Comparison of ENCODE assay signal across 32 mouse cellular contexts in genomic region chr7:19067063-19067462, GRCm38 (mm10). TPM values are rescaled to one million over a fixed set of nuclear protein-coding genes. Genes with fewer than 3 reads are reported as not detected.
DNase-seq lines count a peak whose midpoint lies in the region; ATAC-seq and TF ChIP-seq lines count a peak whose summit lies in the region.
"Had no signal": no experiment of that assay in that cellular context is flagged by ENCODE, and none has a peak within 500 bp of the region (broad histone marks: within the 10 kb centered on the region; RNA-seq: fewer than 3 reads in every experiment).

No protein-coding gene starts in this region.

- no peak overlapping the region for H3K27ac ChIP-seq in lung, embryonic 16.5 days (ENCODE audit: low read length)
- no peak overlapping the region for H3K27ac ChIP-seq in lung, postnatal 0 days (ENCODE audit: low read length)
- no peak overlapping the region for H3K27ac ChIP-seq in kidney, embryonic 14.5 days (ENCODE audit: low read depth, low read length)
- H3K27ac ChIP-seq in neural tube, embryonic 15.5 days (replicated peaks): no peak overlapping the region
- H3K27ac ChIP-seq: forebrain, embryonic 10.5 days; forebrain, embryonic 13.5 days; heart, adult 2 months; heart, embryonic 15.5 days; hindbrain, embryonic 10.5 days; hindbrain, embryonic 13.5 days had no signal

- 47% methylated on average over 14 of the region's 14 CpGs for WGBS in lung, embryonic 16.5 days
- 31% methylated on average over 14 of the region's 14 CpGs for WGBS in lung, postnatal 0 days
- 45% methylated on average over 14 of the region's 14 CpGs for WGBS in kidney, embryonic 14.5 days
- 51% methylated on average over 14 of the region's 14 CpGs for WGBS in neural tube, embryonic 15.5 days

- TF ChIP-seq EP300 in lung, postnatal 0 days (IDR thresholded peaks at IDR 0.05): no peak

- H3K27me3 ChIP-seq in lung, embryonic 16.5 days (ENCODE audit: control insufficient read depth, insufficient read depth, low read depth, low read length): peaks cover 31% of the 10 kb centered on the region
- H3K27me3 ChIP-seq in lung, postnatal 0 days (replicated peaks; ENCODE audit: insufficient read depth, low read length): peaks cover 10% of the 10 kb centered on the region
- peaks cover 48% of the 10 kb centered on the region for H3K27me3 ChIP-seq in E14TG2a.4 (ENCODE audit: insufficient read depth, low read length)
- H3K27me3 ChIP-seq in kidney, embryonic 14.5 days (ENCODE audit: control insufficient read depth, insufficient read depth, low read length): peaks cover 29% of the 10 kb centered on the region
- H3K27me3 ChIP-seq in neural tube, embryonic 15.5 days (replicated peaks): peaks cover 33% of the 10 kb centered on the region
- H3K27me3 ChIP-seq: CH12.LX had no signal

- no peaks in the 10 kb centered on the region for H3K4me1 ChIP-seq in lung, embryonic 16.5 days (replicated peaks; ENCODE audit: control insufficient read depth, insufficient read depth, low read length)
- no peaks in the 10 kb centered on the region for H3K4me1 ChIP-seq in lung, postnatal 0 days (ENCODE audit: insufficient read depth, low read depth, low read length)
- peaks cover 26% of the 10 kb centered on the region for H3K4me1 ChIP-seq in E14TG2a.4 (replicated peaks; ENCODE audit: low read depth, low read length)
- H3K4me1 ChIP-seq in kidney, embryonic 14.5 days (ENCODE audit: control insufficient read depth, insufficient read depth, low read length): no peaks in the 10 kb centered on the region
- no peaks in the 10 kb centered on the region for H3K4me1 ChIP-seq in neural tube, embryonic 15.5 days
- H3K4me1 ChIP-seq: forebrain, embryonic 10.5 days; forebrain, embryonic 13.5 days; heart, embryonic 12.5 days; hindbrain, embryonic 10.5 days; hindbrain, embryonic 13.5 days had no signal

- no peak for DNase-seq in lung, postnatal 0 days (ENCODE audit: low spot score)
- peak; percentile 35 for DNase-seq in ZHBTc4 (ENCODE audit: low read depth, low spot score)
- no peak for DNase-seq in right cerebral cortex, postnatal 4 days
- DNase-seq: adrenal gland, postnatal 10 days; adrenal gland, postnatal 36 days; cerebellum, adult 18-20 months; cerebellum, adult 9-10 months; cerebellum, postnatal 14 days; forebrain, postnatal 0 days; gastrocnemius, postnatal 36 days; heart, adult 2 months; heart, postnatal 10 days had no signal

- H3K36me3 ChIP-seq in lung, embryonic 16.5 days (ENCODE audit: control insufficient read depth, insufficient read depth, low read length): no peaks in the 10 kb centered on the region
- no peaks in the 10 kb centered on the region for H3K36me3 ChIP-seq in lung, postnatal 0 days (ENCODE audit: insufficient read depth, low read length)
- no peaks in the 10 kb centered on the region for H3K36me3 ChIP-seq in E14TG2a.4 (ENCODE audit: insufficient read depth, low read length)
- no peaks in the 10 kb centered on the region for H3K36me3 ChIP-seq in kidney, embryonic 14.5 days (ENCODE audit: control insufficient read depth, insufficient read depth, low read length)
- no peaks in the 10 kb centered on the region for H3K36me3 ChIP-seq in neural tube, embryonic 15.5 days
- H3K36me3 ChIP-seq: forebrain, embryonic 10.5 days; heart, embryonic 12.5 days; heart, embryonic 15.5 days; hindbrain, embryonic 10.5 days; hindbrain, embryonic 13.5 days had no signal

- no peaks in the 10 kb centered on the region for H3K9me3 ChIP-seq in lung, embryonic 16.5 days (ENCODE audit: control insufficient read depth, low read length)
- no peaks in the 10 kb centered on the region for H3K9me3 ChIP-seq in lung, postnatal 0 days (ENCODE audit: low read length)
- H3K9me3 ChIP-seq in E14TG2a.4 (ENCODE audit: low read length): no peaks in the 10 kb centered on the region
- H3K9me3 ChIP-seq in kidney, embryonic 14.5 days (ENCODE audit: control insufficient read depth, low read length): 0 out of 2 replicates have a peak, but pooled peaks cover 5% of the 10 kb centered on the region
- no peaks in the 10 kb centered on the region for H3K9me3 ChIP-seq in neural tube, embryonic 15.5 days (replicated peaks)
- H3K9me3 ChIP-seq: forebrain, embryonic 13.5 days; heart, embryonic 15.5 days; hindbrain, embryonic 13.5 days had no signal

- H3K4me3 ChIP-seq in lung, embryonic 16.5 days (ENCODE audit: low read length): no peak overlapping the region
- no peak overlapping the region for H3K4me3 ChIP-seq in lung, postnatal 0 days (ENCODE audit: low read depth, low read length)
- peak overlapping the region; percentile 45 for H3K4me3 ChIP-seq in E14TG2a.4 (replicated peaks; ENCODE audit: low read length)
- H3K4me3 ChIP-seq in kidney, embryonic 14.5 days (ENCODE audit: low read length): no peak overlapping the region
- H3K4me3 ChIP-seq in neural tube, embryonic 15.5 days (replicated peaks): no peak overlapping the region
- H3K4me3 ChIP-seq: forebrain, embryonic 10.5 days; forebrain, embryonic 13.5 days; heart, adult 2 months; heart, embryonic 12.5 days; heart, embryonic 15.5 days; hindbrain, embryonic 10.5 days; hindbrain, embryonic 13.5 days had no signal

- no peak overlapping the region for H3K9ac ChIP-seq in lung, embryonic 16.5 days (ENCODE audit: low read length)
- H3K9ac ChIP-seq in lung, postnatal 0 days (replicated peaks; ENCODE audit: low read depth): no peak overlapping the region
- no peak overlapping the region for H3K9ac ChIP-seq in kidney, embryonic 14.5 days (ENCODE audit: low read depth, low read length)
- H3K9ac ChIP-seq in neural tube, embryonic 15.5 days (replicated peaks): no peak overlapping the region
- H3K9ac ChIP-seq: forebrain, embryonic 13.5 days; forebrain, postnatal 0 days; heart, embryonic 12.5 days; heart, embryonic 15.5 days; hindbrain, embryonic 13.5 days had no signal

- H3K4me2 ChIP-seq in lung, embryonic 16.5 days (ENCODE audit: low read depth, low read length): no peak overlapping the region
- no peak overlapping the region for H3K4me2 ChIP-seq in lung, postnatal 0 days (replicated peaks; ENCODE audit: low read depth, low read length)
- H3K4me2 ChIP-seq in kidney, embryonic 14.5 days (replicated peaks; ENCODE audit: low read depth, low read length): no peak overlapping the region
- H3K4me2 ChIP-seq in neural tube, embryonic 15.5 days: no peak overlapping the region
- H3K4me2 ChIP-seq: forebrain, embryonic 13.5 days; heart, embryonic 12.5 days; heart, embryonic 15.5 days; hindbrain, embryonic 13.5 days had no signal

- ATAC-seq in lung, embryonic 16.5 days (ENCODE audit: low read depth): peak; percentile 23; the same call in 1 of the 2 replicates
- no peak for ATAC-seq in lung, postnatal 0 days
- peak; percentile 25; the same call in 1 of the 2 replicates for ATAC-seq in monocyte, adult 5-6 weeks (replicated peaks; ENCODE audit: insufficient number of reproducible peaks, low FRiP score, low TSS enrichment, poor library complexity, severe bottlenecking)
- no peak for ATAC-seq in kidney, embryonic 14.5 days (ENCODE audit: low FRiP score, low TSS enrichment)
- ATAC-seq in neural tube, embryonic 15.5 days (ENCODE audit: low FRiP score): no peak
- ATAC-seq: forebrain, embryonic 13.5 days; forebrain, postnatal 0 days; hindbrain, embryonic 16.5 days; inflammation-experienced regulatory T-cells, adult 6 months had no signal

- no peak for TF ChIP-seq CTCF in lung, postnatal 0 days (IDR thresholded peaks at IDR 0.05)
- TF ChIP-seq CTCF in E14TG2a.4 (conservative IDR thresholded peaks at IDR 0.05; ENCODE audit: low read length): no peak

RNA-seq across cellular contexts. Expression of gene Dmwd, which starts 9.0 kb away (rescaled TPM):
- 11.3 and 11.9 TPM in 2 replicates for polyA plus RNA-seq in lung, embryonic 16.5 days (2015; fragmentation: Nextera tagmentation; extraction: Ambion mirVana)
- 9.7 and 12.0 TPM in 2 replicates for polyA plus RNA-seq in lung, postnatal 0 days (2015; fragmentation: Nextera tagmentation; extraction: Ambion mirVana)
- 0.39 to 3.2 TPM (median 0.43 TPM) in 3 replicates for total RNA-seq in monocyte, adult 5-6 weeks (2017)
- polyA plus RNA-seq in kidney, embryonic 14.5 days (2014; fragmentation: Nextera tagmentation; extraction: Ambion mirVana): 20.5 and 23.2 TPM in 2 replicates
- 30.3 and 35.8 TPM in 2 replicates for polyA plus RNA-seq in neural tube, embryonic 15.5 days (2015; fragmentation: Nextera tagmentation; extraction: Ambion mirVana)
- total RNA-seq: CH12.LX had no signal

RNA-seq across cellular contexts. Expression of gene Rsph6a, which starts 12.6 kb away (rescaled TPM):
- polyA plus RNA-seq in lung, embryonic 16.5 days (2015; fragmentation: Nextera tagmentation; extraction: Ambion mirVana): not detected in 2 replicates
- polyA plus RNA-seq in lung, postnatal 0 days (2015; fragmentation: Nextera tagmentation; extraction: Ambion mirVana): not detected in 2 replicates
- total RNA-seq in monocyte, adult 5-6 weeks (2017): not detected in 3 replicates
- polyA plus RNA-seq in kidney, embryonic 14.5 days (2014; fragmentation: Nextera tagmentation; extraction: Ambion mirVana): not detected in 2 replicates
- polyA plus RNA-seq in neural tube, embryonic 15.5 days (2015; fragmentation: Nextera tagmentation; extraction: Ambion mirVana): 0.24 TPM in 1 of 2 replicates, not detected in the other
- total RNA-seq: adrenal gland, adult 18-20 months; adrenal gland, postnatal 10 days; adrenal gland, postnatal 36 days; gastrocnemius, adult 8-10 months; gastrocnemius, postnatal 36 days; granulocyte monocyte progenitor cell, adult 5-6 weeks; heart, adult 2 months; heart, postnatal 10 days; heart, postnatal 36 days had no signal
- polyA plus RNA-seq: embryonic facial prominence, embryonic 11.5 days; embryonic facial prominence, embryonic 14.5 days; forebrain, embryonic 10.5 days; forebrain, embryonic 13.5 days; heart, embryonic 12.5 days; heart, embryonic 15.5 days; hindbrain, embryonic 10.5 days; hindbrain, embryonic 13.5 days; inflammation-experienced regulatory T-cells, adult 6 months had no signal

RNA-seq across cellular contexts. Expression of gene Dmpk, which starts 16.6 kb away (rescaled TPM):
- 28.7 and 29.3 TPM in 2 replicates for polyA plus RNA-seq in lung, embryonic 16.5 days (2015; fragmentation: Nextera tagmentation; extraction: Ambion mirVana)
- polyA plus RNA-seq in lung, postnatal 0 days (2015; fragmentation: Nextera tagmentation; extraction: Ambion mirVana): 11.5 and 14.7 TPM in 2 replicates
- 0.97 to 1.5 TPM in 2 of 3 replicates, not detected in the other for total RNA-seq in monocyte, adult 5-6 weeks (2017)
- polyA plus RNA-seq in kidney, embryonic 14.5 days (2014; fragmentation: Nextera tagmentation; extraction: Ambion mirVana): 12.1 and 14.9 TPM in 2 replicates
- polyA plus RNA-seq in neural tube, embryonic 15.5 days (2015; fragmentation: Nextera tagmentation; extraction: Ambion mirVana): 10.0 and 14.9 TPM in 2 replicates
- polyA plus RNA-seq: inflammation-experienced regulatory T-cells, adult 6 months had no signal

RNA-seq across cellular contexts. Expression of gene Six5, which starts 27.3 kb away (rescaled TPM):
- polyA plus RNA-seq in lung, embryonic 16.5 days (2015; fragmentation: Nextera tagmentation; extraction: Ambion mirVana): 7.2 and 7.5 TPM in 2 replicates
- polyA plus RNA-seq in lung, postnatal 0 days (2015; fragmentation: Nextera tagmentation; extraction: Ambion mirVana): 4.2 and 4.7 TPM in 2 replicates
- total RNA-seq in monocyte, adult 5-6 weeks (2017): not detected in 3 replicates
- 13.3 and 13.6 TPM in 2 replicates for polyA plus RNA-seq in kidney, embryonic 14.5 days (2014; fragmentation: Nextera tagmentation; extraction: Ambion mirVana)
- polyA plus RNA-seq in neural tube, embryonic 15.5 days (2015; fragmentation: Nextera tagmentation; extraction: Ambion mirVana): 1.8 and 3.1 TPM in 2 replicates

RNA-seq across cellular contexts. Expression of gene Sympk, which starts 42.9 kb away (rescaled TPM):
- 27.4 and 27.5 TPM in 2 replicates for polyA plus RNA-seq in lung, embryonic 16.5 days (2015; fragmentation: Nextera tagmentation; extraction: Ambion mirVana)
- polyA plus RNA-seq in lung, postnatal 0 days (2015; fragmentation: Nextera tagmentation; extraction: Ambion mirVana): 10.4 and 11.8 TPM in 2 replicates
- 23.9 to 51.1 TPM (median 38.5 TPM) in 3 replicates for total RNA-seq in monocyte, adult 5-6 weeks (2017)
- 26.7 and 39.4 TPM in 2 replicates for polyA plus RNA-seq in kidney, embryonic 14.5 days (2014; fragmentation: Nextera tagmentation; extraction: Ambion mirVana)
- 26.4 and 28.3 TPM in 2 replicates for polyA plus RNA-seq in neural tube, embryonic 15.5 days (2015; fragmentation: Nextera tagmentation; extraction: Ambion mirVana)

Comparison
In these comparisons a context has a peak if more than half of its experiments do, and no peak if none do; other contexts are left out.
1. ATAC-seq: peak in lung, embryonic 16.5 days (single experiment) and monocyte, adult 5-6 weeks (single experiment); none in lung, postnatal 0 days (single experiment), kidney, embryonic 14.5 days (single experiment) and neural tube, embryonic 15.5 days (single experiment).